Mouse (Mus musculus) naive thymus-derived CD4-positive, alpha-beta T cell, adult 5 months (primary cell): ENCODE data around the gene Apoh. TPM values are rescaled to one million over a fixed set of nuclear protein-coding genes. Genes with fewer than 3 reads are reported as not detected.

ENCODE experiments used
- polyA plus RNA-seq: library from polyadenylated mRNA; unstranded; fragments of 100-300 nt; shearing (Covaris generic); gene quantifications from one replicate; pipeline ENCODE4 v1.2.1, GENCODE M21; 2017

Apoh gene
- not detected for polyA plus RNA-seq

GRCm38 (mm10) chr11:108342781-108343768 is at the start of gene Apoh:
Apoh (plus strand) TSS chr11:108343354.

GRCm38 (mm10) chr11:108343789-108344462 is 772 bp downstream of the Apoh start, which contains the start of gene Prkca:
Prkca (minus strand) TSS chr11:108343928.

GRCm38 (mm10) chr11:108424889-108425591 is 81.9 kb downstream of the Apoh start, which contains the start of gene Cep112:
Cep112 (plus strand) TSS chr11:108425192.

Other genes with a start within 250 kb of the Apoh start
- 168 TPM for gene Prkca, start 574 bp downstream of the Apoh start, polyA plus RNA-seq
- gene Cep112, start 81.8 kb downstream of the Apoh start, polyA plus RNA-seq: not detected